Mouse (Mus musculus): ENCODE results near the gene Hnrnpdl.

DNA sequence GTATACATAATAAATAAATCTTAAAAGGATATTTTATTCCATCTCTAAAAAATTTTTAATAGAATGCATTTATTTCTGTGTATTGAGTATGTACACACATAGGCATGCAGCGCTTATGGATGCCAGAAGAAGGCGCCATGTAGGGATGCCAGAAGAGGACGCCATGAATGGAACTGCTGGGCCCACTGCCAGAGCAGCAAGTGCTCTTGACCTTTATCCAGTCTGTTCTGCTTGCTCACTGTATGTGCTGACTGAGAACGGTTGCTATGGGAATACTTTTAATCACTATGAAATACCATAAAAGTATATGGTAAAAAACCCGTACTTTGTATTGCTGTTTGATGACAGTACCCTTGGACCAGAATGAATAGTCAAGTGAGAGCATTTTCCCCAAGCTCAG, 3.9 kb upstream of the Hnrnpdl start:
- TF ChIP-seq CTCF (IDR thresholded peaks at IDR 0.05; ENCODE audit: low read depth, low read length): no peak
- no peak for TF ChIP-seq POLR2A (IDR thresholded peaks at IDR 0.05; ENCODE audit: borderline replicate concordance, low read depth, low read length)
